Mouse (Mus musculus) thymus, adult 2 months (tissue): Measurements from ENCODE around the gene Olfr166.

Source experiments
- CTCF ChIP-seq: fragments of 200-500 bp; IDR thresholded peaks from 2 replicates; pipeline ENCODE4 v1.5.1; 2012; ENCODE audit warnings: mild to moderate bottlenecking, control low read depth, low read length, moderate library complexity, borderline replicate concordance; ENCODE audit not compliant: control insufficient read depth, poor library complexity, insufficient read depth; ENCODE audit errors: extremely low read depth
- POLR2A ChIP-seq: fragments of 200-500 bp; IDR thresholded peaks from 2 replicates; pipeline ENCODE4 v1.6.1; 2012; ENCODE audit warnings: mild to moderate bottlenecking, low read length, control low read depth, moderate library complexity; ENCODE audit not compliant: control insufficient read depth, poor library complexity, insufficient read depth; ENCODE audit errors: extremely low read depth

- no peak for TF ChIP-seq CTCF
- TF ChIP-seq POLR2A = no peak
Measured at GRCm38 (mm10) chr16:19535455-19535854, 52.0 kb downstream of the Olfr166 start, which contains the start of gene Olfr168.
